ENCODE assay signal across 11 mouse cellular contexts in the genomic region with DNA sequence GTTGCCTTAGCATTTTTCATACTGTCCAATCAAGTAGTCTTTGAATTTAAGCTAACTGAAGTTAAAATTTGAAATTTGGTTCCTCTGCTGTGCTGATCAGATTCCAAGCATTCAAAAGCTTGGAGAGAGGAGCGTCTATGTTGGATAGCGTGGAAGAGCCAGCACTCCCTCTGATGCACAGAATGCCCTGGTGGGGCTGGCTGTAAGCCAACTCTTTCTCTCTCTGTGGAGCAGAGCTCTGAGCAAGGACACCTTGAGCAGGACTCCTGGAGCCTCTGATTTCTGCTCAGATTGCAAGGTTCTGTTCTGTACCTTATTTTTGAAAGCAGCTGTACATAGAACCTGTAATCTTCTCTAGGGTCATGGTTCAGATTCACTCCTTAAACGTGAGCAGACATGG. TPM values are rescaled to one million over a fixed set of nuclear protein-coding genes. Genes with fewer than 3 reads are reported as not detected.
DNase-seq lines count a peak whose midpoint lies in the region; ATAC-seq and TF ChIP-seq lines count a peak whose summit lies in the region.
"Had no signal": no experiment of that assay in that cellular context is flagged by ENCODE, and none has a peak within 500 bp of the region (broad histone marks: within the 10 kb centered on the region; RNA-seq: fewer than 3 reads in every experiment).

No protein-coding gene starts in this region.

- peak; percentile 53 for DNase-seq in embryonic facial prominence, embryonic 14.5 days (ENCODE audit: low spot score)
- no peak for DNase-seq in embryonic facial prominence, embryonic 10.5 days (ENCODE audit: low spot score)
- peak; percentile 32 for DNase-seq in lung, embryonic 14.5 days
- DNase-seq in lung, postnatal 4 days = no peak
- peak; percentile 51 to 59 for DNase-seq in cerebellum, adult 18-20 months
- DNase-seq in heart, postnatal 4 days = peak; percentile 68
- no peak for DNase-seq in left cerebral cortex, postnatal 36 days (ENCODE audit: low spot score in 2 of 2)
- no peak for DNase-seq in yolk sac, embryonic 10.5 days (ENCODE audit: low spot score)
- DNase-seq: B cell, adult 2 months had no signal

- no peaks in the 10 kb centered on the region for H3K36me3 ChIP-seq in embryonic facial prominence, embryonic 14.5 days (ENCODE audit: control insufficient read depth, insufficient read depth, low read length)
- H3K36me3 ChIP-seq in embryonic facial prominence, embryonic 10.5 days (replicated peaks) = no peaks in the 10 kb centered on the region
- H3K36me3 ChIP-seq in lung, embryonic 14.5 days (ENCODE audit: insufficient read depth) = no peaks in the 10 kb centered on the region
- H3K36me3 ChIP-seq: liver, embryonic 12.5 days had no signal

- 0 out of 2 replicates have a peak, but pooled peaks cover 5% of the 10 kb centered on the region for H3K9me3 ChIP-seq in embryonic facial prominence, embryonic 14.5 days (ENCODE audit: control insufficient read depth, low read length)
- H3K9me3 ChIP-seq in embryonic facial prominence, embryonic 10.5 days = no peaks in the 10 kb centered on the region
- no peaks in the 10 kb centered on the region for H3K9me3 ChIP-seq in lung, embryonic 14.5 days (ENCODE audit: low read depth, low read length)
- H3K9me3 ChIP-seq: liver, embryonic 12.5 days had no signal

- ATAC-seq in embryonic facial prominence, embryonic 14.5 days (ENCODE audit: low read depth) = no peak
- no peak for ATAC-seq in lung, embryonic 14.5 days (ENCODE audit: insufficient read depth)
- ATAC-seq: activated CD4-positive, CD25-positive, alpha-beta regulatory T cell, adult 4 months; liver, embryonic 12.5 days had no signal

- WGBS in embryonic facial prominence, embryonic 14.5 days = 31% methylated on average over 3 of the region's 3 CpGs
- WGBS in embryonic facial prominence, embryonic 10.5 days = 70% methylated on average over 3 of the region's 3 CpGs
- 35% methylated on average over 3 of the region's 3 CpGs for WGBS in lung, embryonic 14.5 days

- no peak for TF ChIP-seq CTCF in lung, embryonic 14.5 days (IDR thresholded peaks at IDR 0.05; ENCODE audit: low read depth)

- no peak overlapping the region for H3K4me3 ChIP-seq in embryonic facial prominence, embryonic 14.5 days (ENCODE audit: low read depth, low read length)
- no peak overlapping the region for H3K4me3 ChIP-seq in embryonic facial prominence, embryonic 10.5 days
- no peak overlapping the region for H3K4me3 ChIP-seq in lung, embryonic 14.5 days (ENCODE audit: low read depth, low read length)
- H3K4me3 ChIP-seq: liver, embryonic 12.5 days had no signal

- H3K27me3 ChIP-seq in embryonic facial prominence, embryonic 14.5 days (replicated peaks; ENCODE audit: control insufficient read depth, insufficient read depth, low read length) = no peaks in the 10 kb centered on the region
- H3K27me3 ChIP-seq in embryonic facial prominence, embryonic 10.5 days (replicated peaks; ENCODE audit: low read depth, poor library complexity, severe bottlenecking) = no peaks in the 10 kb centered on the region
- no peaks in the 10 kb centered on the region for H3K27me3 ChIP-seq in lung, embryonic 14.5 days (ENCODE audit: insufficient read depth, low read length)
- H3K27me3 ChIP-seq: liver, embryonic 12.5 days had no signal

- intact Hi-C loops in left cerebral cortex, postnatal 36 days (cut with DNase I) = no loop called here

- no peak overlapping the region for H3K4me2 ChIP-seq in embryonic facial prominence, embryonic 14.5 days (ENCODE audit: low read depth, low read length)
- no peak overlapping the region for H3K4me2 ChIP-seq in lung, embryonic 14.5 days
- H3K4me2 ChIP-seq: liver, embryonic 12.5 days had no signal

- no peak overlapping the region for H3K9ac ChIP-seq in embryonic facial prominence, embryonic 14.5 days (ENCODE audit: low read depth, low read length)
- H3K9ac ChIP-seq in lung, embryonic 14.5 days = no peak overlapping the region
- H3K9ac ChIP-seq: liver, embryonic 12.5 days had no signal

- H3K27ac ChIP-seq in embryonic facial prominence, embryonic 14.5 days (replicated peaks; ENCODE audit: low read depth, low read length) = no peak overlapping the region
- H3K27ac ChIP-seq in embryonic facial prominence, embryonic 10.5 days (replicated peaks) = no peak overlapping the region
- H3K27ac ChIP-seq in lung, embryonic 14.5 days (ENCODE audit: low read depth) = no peak overlapping the region
- H3K27ac ChIP-seq: liver, embryonic 12.5 days had no signal

- H3K4me1 ChIP-seq in embryonic facial prominence, embryonic 14.5 days (ENCODE audit: control insufficient read depth, insufficient read depth, low read length) = no peaks in the 10 kb centered on the region
- H3K4me1 ChIP-seq in embryonic facial prominence, embryonic 10.5 days = no peaks in the 10 kb centered on the region
- H3K4me1 ChIP-seq in lung, embryonic 14.5 days (ENCODE audit: insufficient read depth) = no peaks in the 10 kb centered on the region

RNA-seq across cellular contexts. Expression of a gene that starts 16.8 kb away (rescaled TPM):
- polyA plus RNA-seq in embryonic facial prominence, embryonic 14.5 days (2014; fragmentation: Nextera tagmentation; extraction: Ambion mirVana) = 64.5 and 71.9 TPM in 2 replicates
- polyA plus RNA-seq in embryonic facial prominence, embryonic 10.5 days (2016; fragmentation: Nextera tagmentation; extraction: Ambion mirVana) = 28.5 and 28.7 TPM in 2 replicates
- 42.7 and 46.0 TPM in 2 replicates for polyA plus RNA-seq in lung, embryonic 14.5 days (2014; fragmentation: Nextera tagmentation; extraction: Ambion mirVana)
- total RNA-seq in heart, postnatal 4 days (2021) = 10 to 100 TPM; 43.5 to 49.9 TPM
- 10 to 100 TPM; 23.7 to 29.2 TPM for total RNA-seq in left cerebral cortex, postnatal 36 days (2021)

RNA-seq across cellular contexts. Expression of a gene that starts 58.7 kb away (rescaled TPM):
- polyA plus RNA-seq in embryonic facial prominence, embryonic 14.5 days (2014; fragmentation: Nextera tagmentation; extraction: Ambion mirVana) = 9.6 TPM in 2 replicates
- 12.4 and 12.9 TPM in 2 replicates for polyA plus RNA-seq in embryonic facial prominence, embryonic 10.5 days (2016; fragmentation: Nextera tagmentation; extraction: Ambion mirVana)
- polyA plus RNA-seq in lung, embryonic 14.5 days (2014; fragmentation: Nextera tagmentation; extraction: Ambion mirVana) = 11.2 and 11.9 TPM in 2 replicates
- 1 to 10 TPM; 8.6 to 8.8 TPM for total RNA-seq in heart, postnatal 4 days (2021)
- 10 to 100 TPM; 10.9 to 16.0 TPM for total RNA-seq in left cerebral cortex, postnatal 36 days (2021)

Comparison
In these comparisons a context has a peak if more than half of its experiments do, and no peak if none do; other contexts are left out.
1. DNase-seq: peak in embryonic facial prominence, embryonic 14.5 days (single experiment), lung, embryonic 14.5 days (single experiment), cerebellum, adult 18-20 months (2 of 2) and heart, postnatal 4 days (single experiment); none in embryonic facial prominence, embryonic 10.5 days (single experiment), lung, postnatal 4 days (0 of 2), left cerebral cortex, postnatal 36 days (0 of 2) and yolk sac, embryonic 10.5 days (single experiment).